Mouse (Mus musculus) 3T3-L1 (cell line): ENCODE data around the gene Ints6.
A peak's percentile ranks its signal among the peaks of the same experiment; 100 is the strongest.
"Not testable (repeated sequence)": the region's sequence is repeated elsewhere in the genome, so short reads cannot be mapped to it uniquely, and the experiment has no call there.

Experiments
- DNase-seq: peaks from one replicate; pipeline ENCODE4 v3.0.0-alpha.2; 2015; ENCODE audit warnings: low read depth, low spot score

The Ints6 gene

DNA sequence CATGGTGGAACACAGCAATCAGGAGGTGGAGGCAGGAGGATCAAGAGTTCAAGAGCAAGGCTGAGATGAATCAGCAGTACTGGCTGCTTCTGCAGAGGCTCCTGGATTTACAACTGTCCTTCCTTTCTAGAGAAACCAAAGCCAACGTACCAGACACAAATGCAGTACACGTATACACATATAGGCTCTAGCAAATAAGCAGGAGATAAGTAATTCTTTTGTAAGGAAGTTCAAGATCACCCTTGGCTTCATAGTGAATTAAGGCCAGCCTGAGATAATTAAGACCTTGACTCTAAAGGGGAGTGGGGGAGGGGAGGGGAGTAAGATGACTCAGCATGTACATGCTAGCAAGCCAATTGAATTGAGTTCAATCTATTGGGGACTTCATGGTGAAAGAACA is 9.5 kb downstream of the Ints6 start:
- no peak for DNase-seq

DNA sequence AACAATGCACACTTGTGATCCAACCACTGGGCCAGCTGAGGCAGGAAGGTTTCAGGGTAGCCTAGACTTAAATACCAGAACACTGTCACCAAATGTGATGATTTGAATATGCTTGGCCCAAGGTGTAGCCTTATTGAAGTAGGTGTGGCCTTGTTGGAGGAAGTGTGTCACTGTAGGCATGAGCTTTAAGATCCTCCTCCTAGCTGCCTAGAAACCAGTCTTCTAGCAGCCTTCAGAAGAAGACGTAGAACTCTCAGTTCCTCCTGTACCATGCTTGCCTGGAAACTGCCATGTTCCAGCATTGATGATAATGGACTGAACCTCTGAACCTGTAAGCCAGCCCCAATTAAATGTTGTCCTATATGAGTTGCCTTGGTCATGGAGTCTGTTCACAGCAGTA is 25.3 kb downstream of the Ints6 start:
- DNase-seq, result no peak

- DNase-seq, result no peak
These were observed 27.3 kb downstream of the Ints6 start for GRCm38 (mm10) chr14:62733666-62734065.

- no peak for DNase-seq
These were observed 29.1 kb downstream of the Ints6 start for GRCm38 (mm10) chr14:62731902-62732301.

DNA sequence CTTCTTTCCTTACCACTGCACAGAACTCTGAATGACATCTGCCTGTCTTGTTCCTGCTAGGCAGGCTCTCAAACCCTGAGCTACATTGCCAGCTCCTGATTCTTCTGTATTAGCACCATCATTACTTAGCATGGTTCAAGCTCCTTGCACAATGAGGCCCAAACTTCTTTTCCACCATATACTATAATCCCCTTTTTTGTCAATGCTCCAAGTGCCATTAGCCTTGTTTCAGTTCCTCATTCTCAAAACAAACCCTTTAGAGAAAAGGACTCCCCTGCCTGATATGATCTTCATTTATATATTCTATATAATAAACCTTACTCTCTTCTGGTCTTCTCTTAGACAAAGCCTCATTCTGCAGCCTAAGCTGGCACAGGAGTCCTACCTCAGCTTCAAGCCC is 36.4 kb downstream of the Ints6 start:
- DNase-seq, result no peak

- DNase-seq, result no peak
These were observed 39.3 kb downstream of the Ints6 start for GRCm38 (mm10) chr14:62721625-62722024.

GRCm38 (mm10) chr14:62718161-62718560 is 42.8 kb downstream of the Ints6 start:
- DNase-seq, result no peak

GRCm38 (mm10) chr14:62673646-62674045 is 87.3 kb downstream of the Ints6 start:
- peak; percentile 43 for DNase-seq

DNA sequence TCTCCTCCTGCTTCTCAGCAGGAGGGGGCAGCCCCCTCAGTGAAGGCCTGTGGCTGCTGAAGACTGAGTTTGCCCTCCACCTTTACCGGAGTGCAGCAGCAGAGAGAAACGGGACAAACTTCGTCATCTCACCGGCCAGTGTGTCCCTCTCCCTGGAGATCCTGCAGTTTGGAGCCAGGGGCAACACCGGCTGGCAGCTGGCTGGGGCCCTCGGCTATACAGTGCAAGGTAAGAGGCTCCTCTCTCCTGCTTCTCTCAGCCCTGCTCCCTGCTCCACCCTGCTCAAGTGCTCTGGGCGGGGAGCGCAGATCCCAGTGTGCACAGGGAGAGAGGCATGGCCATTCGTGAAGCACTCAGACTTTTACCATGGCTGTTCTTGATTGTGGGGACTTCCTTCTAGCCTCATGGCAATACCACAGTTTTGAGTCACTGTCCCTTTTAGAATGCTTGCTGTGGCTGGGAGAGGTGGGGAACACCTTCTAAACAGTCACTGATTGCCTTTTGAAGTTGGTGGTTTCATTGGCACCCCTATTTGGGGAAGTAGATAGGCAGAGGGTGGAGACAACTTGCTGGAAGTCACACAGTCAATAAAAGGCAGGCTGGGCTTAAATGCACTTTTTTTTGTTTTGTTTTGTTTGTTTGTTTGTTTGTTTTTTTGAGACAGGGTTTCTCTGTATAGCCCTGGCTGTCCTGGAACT is 95.8 kb downstream of the Ints6 start:
- no peak for DNase-seq

DNA sequence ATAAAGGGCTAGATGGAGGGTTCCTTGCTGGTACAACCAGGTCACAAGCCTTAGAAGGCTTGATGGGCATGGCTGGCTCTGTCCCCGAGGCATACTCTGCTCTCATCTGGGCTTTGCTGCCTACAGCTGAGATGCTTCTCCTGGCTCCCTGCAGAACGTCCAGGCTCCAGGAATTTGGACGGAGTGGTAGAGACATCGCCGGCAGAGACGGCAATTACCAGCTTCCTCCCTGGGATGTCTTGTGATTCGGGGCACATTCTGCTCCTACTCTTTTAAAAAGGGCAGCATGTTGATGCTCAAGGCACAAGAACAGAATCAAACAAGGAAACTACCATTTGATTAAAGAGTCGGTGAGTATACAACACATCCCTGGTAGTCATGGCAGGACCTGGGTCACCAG is 97.6 kb downstream of the Ints6 start, which contains the start of gene Serpine3:
Serpine3 (plus strand) TSS at position 301 of the 400 bp plus-strand sequence.
- no peak for DNase-seq

DNA sequence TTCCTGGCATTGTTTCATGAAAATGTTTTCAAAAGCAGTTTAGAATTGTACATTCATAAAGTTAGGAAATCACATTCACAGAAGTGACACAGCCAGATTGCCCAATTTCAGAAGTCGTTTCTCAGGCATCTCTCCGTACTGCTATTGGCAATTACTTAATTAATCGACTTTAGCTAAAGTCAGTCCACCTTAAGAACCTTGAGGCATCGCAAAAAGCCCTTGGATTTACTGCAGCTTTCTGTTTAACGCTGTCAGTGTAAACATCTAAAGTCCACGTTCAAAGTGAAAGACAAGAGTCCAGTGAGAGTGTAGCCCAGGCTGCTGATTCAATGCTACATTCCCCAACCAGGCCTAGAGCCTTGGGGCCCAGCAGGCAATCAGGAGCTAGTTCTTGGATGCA is 98.6 kb downstream of the Ints6 start:
- no peak for DNase-seq

DNA sequence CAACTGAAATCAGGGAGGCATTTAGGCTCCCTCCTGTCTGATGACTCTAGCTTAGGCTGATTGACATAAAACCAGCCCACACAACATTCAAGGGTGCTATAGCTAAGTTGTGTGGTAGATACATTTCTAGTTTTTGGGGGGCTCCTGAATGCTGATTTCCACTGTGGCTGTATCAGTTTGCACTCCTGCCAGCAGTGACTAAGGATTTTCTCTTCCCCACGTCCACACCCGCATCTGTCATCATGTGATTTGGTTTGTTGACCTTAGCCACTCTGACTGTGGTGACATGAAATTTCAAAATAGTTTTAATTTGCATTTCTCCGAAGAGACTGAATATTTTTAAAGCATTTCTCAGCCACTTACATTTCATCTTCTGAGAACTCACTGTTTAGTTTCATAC is 103.5 kb downstream of the Ints6 start:
- peak; percentile 31 for DNase-seq

DNA sequence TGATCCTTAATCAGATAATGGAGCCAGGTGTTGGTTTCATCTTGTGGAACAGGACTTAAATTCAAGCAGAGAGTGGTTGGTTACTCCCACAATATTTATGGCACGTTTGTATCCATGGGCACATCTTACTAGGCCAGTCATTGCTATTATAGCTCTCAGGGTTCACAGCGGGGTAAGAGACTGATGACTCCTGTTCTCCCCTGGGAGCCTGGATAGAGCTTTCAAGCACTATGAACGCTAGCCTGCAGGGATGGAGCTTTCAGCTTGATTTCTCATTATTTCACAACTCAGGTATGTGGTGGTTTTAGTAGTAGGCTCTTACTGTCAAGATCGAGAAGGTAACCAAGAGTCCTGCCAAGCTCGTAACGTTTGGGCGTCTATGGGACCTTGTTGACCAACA is 105.0 kb downstream of the Ints6 start:
- peak; percentile 51 for DNase-seq

DNA sequence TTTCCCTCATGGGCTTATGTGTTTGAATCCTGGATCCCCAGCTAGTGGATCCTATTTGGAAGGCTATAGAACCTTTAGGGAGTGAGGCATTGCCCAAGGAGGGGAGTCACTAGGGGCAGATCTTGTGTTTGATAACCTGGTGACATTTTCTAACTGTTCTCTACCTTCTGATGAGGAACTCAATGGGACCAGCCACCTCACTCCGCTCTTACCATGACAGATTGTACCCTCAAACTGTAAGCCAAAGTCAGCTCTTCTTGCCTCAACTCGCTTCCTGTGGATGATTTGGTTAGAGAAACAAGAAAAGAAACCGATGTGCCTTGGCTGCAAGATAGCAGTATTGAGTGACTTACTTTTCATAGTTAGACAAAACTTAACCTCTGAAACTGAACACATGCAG is 109.2 kb downstream of the Ints6 start:
- no peak for DNase-seq

- DNase-seq, result no peak
These were observed 110.6 kb downstream of the Ints6 start for GRCm38 (mm10) chr14:62650376-62650775.

DNA sequence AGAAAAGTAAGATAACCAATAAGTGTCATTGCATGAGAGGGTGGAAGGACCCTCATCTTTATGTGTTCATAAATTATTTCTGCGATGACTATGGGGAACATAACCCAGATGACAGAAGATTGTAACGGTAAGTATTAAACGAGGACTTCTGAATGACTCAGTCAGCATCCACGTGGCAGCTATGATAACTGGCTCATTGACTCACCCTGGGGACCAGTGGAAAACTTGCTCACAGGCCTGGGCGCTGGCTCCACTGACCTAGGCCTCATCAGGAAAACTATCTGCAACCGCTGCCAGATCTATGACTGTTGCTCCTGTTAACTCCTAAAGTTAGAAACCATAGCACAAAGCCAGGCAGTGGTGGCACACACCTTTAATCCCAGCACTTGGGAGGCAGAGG is 112.6 kb downstream of the Ints6 start:
- DNase-seq, result peak; percentile 82

GRCm38 (mm10) chr14:62642368-62642767 is 118.6 kb downstream of the Ints6 start:
- DNase-seq, result not testable (repeated sequence)

DNA sequence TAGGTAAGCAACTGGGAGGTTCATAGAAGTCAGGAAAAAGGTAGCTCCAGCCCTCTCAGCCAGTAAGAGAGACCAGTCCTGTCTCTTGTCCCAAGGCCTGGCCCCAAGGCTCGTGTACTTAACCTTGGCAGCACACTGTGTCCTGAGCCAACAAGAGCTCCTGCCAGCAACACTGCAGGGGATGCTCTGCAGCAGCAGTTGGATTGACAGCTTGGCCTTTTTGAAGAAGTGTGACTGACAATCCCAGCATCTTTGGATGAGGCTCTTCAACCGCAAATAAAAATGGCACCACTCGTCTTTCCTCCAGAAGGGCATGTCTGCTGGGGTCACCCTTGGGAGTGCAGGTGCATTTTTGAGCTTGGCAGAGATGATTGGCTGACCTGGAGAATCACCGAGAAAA is 120.6 kb downstream of the Ints6 start:
- no peak for DNase-seq

DNA sequence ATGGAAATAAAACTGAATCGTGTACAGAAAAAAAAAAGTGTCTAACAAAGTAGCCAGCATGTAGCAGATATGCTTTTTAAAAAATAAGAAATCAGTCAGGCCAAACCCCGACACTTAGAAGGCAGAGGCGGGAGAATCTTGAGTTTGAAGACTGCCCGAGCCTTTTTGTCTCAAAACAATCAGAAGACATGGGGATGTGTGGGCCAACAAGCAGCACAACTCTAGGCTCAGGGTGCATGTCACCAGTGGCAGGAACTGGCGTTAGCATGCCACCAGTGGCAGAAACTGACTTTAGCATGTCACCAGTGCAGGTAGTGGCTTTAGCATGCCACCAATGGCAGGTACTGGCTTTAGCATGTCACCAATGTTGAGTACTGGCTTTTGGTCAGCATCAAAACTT is 121.4 kb downstream of the Ints6 start:
- DNase-seq, result no peak

DNA sequence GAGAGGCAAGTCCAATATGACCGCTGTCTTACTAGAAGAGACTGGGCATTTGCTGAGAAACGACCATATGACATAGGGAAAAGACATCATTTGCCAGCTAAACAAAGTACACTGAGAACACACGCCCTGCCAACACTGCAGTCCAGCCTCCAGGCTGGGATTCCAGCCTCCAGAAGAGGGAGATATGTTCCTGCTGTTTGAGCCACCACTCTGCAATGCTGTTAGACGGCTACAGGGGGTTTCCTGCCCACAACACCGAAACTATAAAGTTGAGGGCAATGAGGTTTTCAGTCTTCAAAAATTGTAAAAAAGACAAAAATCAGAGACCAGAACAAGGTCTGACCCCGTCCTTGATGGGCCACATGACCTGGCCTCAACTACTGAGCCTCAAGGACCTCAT is 121.9 kb downstream of the Ints6 start:
- DNase-seq, result peak; percentile 46

DNA sequence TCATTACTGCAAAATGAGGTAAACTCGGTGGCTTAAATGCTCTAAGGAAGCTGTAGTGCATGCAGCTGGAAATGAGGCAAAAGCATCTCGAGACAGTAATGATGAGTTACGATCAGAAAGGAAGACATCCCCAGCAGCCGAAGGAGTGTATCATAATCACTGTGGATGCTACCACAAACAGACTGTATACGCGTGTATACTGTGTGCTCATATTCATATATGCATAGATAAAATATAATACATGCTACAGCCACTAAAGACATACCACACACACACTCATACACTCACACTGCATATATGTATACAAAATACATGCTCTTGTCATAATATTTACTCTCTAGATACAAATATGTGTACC is 122.6 kb downstream of the Ints6 start:
- DNase-seq, result no peak

DNA sequence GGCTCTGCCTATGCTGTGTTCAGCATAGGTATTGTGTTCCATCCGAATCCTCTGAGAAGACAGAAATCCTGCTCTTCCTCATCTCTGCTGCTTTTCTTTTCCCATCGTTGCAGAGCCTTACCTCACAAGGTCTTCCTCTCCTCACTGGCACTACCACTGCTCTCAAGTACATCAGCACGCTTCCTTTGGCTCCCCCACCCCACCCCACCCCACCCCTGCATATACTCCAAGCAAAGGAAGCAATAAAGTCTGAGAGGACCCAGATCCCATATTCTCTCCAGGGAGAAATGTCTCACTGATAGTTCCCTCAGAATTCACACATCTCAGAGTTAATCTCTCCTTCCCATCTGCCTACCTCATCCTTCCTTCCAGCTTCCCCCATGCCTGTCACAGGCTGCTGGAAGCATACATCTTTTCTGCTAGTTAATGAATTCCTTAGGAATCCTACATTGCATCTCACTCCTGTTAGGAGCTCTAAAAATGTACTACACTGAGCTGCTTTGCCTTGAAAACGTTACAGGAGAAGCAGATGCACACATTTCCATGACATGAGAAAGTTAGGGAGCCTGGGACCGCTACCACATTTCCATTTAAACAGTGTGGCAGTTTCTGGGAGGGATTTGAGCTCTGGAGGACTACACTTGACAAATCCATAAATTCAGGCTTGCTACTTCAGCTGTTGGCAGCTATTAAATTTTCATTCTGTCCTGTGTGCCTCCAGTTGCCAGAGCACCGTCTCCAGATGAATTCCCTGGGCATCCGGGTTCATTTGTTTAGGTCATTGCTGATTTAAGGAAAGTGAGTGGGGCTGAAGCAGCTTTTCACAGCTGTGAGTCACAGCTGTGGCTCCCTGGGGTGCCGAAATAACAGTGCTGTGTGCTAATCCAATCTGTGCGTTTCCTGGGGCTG is 123.3 kb downstream of the Ints6 start:
- DNase-seq, result peak; percentile 82

- DNase-seq, result no peak
These were observed 133.0 kb downstream of the Ints6 start for GRCm38 (mm10) chr14:62627951-62628350.
